Mouse (Mus musculus) megakaryocyte, embryonic 14.5 days (primary cell): ENCODE measurements around the gene Zfp804a.

Source experiments
- FLI1 ChIP-seq: IDR thresholded peaks from 2 replicates; pipeline ENCODE4 v1.6.1; 2012; ENCODE audit warnings: low read length, inconsistent platforms, mixed read lengths
- GATA1 ChIP-seq: IDR thresholded peaks from 3 replicates; pipeline ENCODE4 v1.6.1; 2012; ENCODE audit warnings: mixed read lengths, low read length, inconsistent platforms, borderline replicate concordance

GRCm38 (mm10) chr2:82054446-82054845, 1.4 kb downstream of the Zfp804a start:
- TF ChIP-seq GATA1 (no peak), FLI1 (no peak)
